Mouse (Mus musculus) T-helper 17 cell (primary cell): ENCODE results near the gene Gm7971.
"Not testable (repeated sequence)": the region's sequence is repeated elsewhere in the genome, so short reads cannot be mapped to it uniquely, and the experiment has no call there.

ENCODE experiments used
- in situ Hi-C, 2 experiments: fragments of 300-600 bp; cut with MboI, MseI; formaldehyde crosslinking; loops; 1 replicate in 1 of 2; 2 replicates in 1 of 2; pipeline ENCODE4 v1.15.1; 2025; ENCODE audit warnings: high pct_unique_total_duplicates in 2 of 2

Gene Gm7971

GRCm38 (mm10) chr5:95594775-95595174 lies at the start of gene Gm7971:
Gm7971 (minus strand) TSS chr5:95594875.
- in situ Hi-C loops, result not testable (repeated sequence)
